Mouse (Mus musculus) urinary bladder, adult 2 months (tissue): ENCODE measurements around the gene Hdac6. TPM values are rescaled to one million over a fixed set of nuclear protein-coding genes. Genes with fewer than 3 reads are reported as not detected.
A peak's percentile ranks its signal among the peaks of the same experiment; 100 is the strongest.

Experiments used
- DNase-seq: peaks from one replicate; pipeline ENCODE4 v3.0.0; 2022; ENCODE audit warnings: low spot score
- polyA plus RNA-seq: library from polyadenylated mRNA; depleted of rRNA; stranded (reverse); fragments of >200 nt; gene quantifications from 2 replicates; pipeline ENCODE4 v1.2.3, GENCODE M21; 2012; rRNA removed

Hdac6 gene
- polyA plus RNA-seq, result 20.9 and 22.0 TPM in 2 replicates

DNA sequence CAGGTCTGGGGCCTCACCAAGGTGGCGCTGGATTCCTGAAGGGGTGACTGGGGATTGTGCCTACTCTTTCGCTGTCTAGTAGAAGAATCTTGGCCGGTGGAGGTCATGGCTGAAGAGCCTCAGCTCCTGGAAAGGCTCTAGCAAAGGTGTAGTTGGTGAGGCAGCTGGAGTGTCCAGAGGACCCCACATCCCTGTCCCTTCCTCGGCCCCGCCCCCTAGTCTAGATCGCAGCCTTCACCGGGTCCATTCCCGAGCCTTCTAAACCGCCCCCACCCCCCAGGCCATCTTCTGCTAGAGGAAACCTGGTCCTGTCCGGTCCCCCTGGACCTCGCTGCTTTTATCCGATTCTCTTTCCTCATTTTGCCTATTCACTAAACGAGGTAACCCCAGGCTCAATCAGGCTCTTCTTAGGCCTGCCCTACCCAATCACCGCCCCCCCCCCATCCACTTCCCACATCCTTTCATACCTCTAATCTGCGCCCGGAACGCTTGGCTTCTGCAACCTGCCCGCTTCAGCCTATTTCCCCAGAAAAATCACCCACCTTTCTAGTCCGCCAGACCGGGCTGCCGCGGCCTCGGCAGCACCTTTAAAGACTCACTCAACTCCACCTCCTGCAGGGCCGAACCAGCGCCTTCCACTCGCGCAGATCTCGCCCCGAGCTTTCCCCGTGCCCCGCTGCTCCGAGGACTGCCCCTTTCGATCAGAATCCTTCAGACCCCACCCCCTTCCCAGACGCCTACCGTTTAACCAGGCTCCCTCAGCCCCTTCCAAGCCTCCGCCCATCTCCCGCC, at the start of gene Hdac6:
TSS of gene Hdac6 (minus strand) at position 782 of the 792 bp plus-strand sequence.
- DNase-seq, result no peak

DNA sequence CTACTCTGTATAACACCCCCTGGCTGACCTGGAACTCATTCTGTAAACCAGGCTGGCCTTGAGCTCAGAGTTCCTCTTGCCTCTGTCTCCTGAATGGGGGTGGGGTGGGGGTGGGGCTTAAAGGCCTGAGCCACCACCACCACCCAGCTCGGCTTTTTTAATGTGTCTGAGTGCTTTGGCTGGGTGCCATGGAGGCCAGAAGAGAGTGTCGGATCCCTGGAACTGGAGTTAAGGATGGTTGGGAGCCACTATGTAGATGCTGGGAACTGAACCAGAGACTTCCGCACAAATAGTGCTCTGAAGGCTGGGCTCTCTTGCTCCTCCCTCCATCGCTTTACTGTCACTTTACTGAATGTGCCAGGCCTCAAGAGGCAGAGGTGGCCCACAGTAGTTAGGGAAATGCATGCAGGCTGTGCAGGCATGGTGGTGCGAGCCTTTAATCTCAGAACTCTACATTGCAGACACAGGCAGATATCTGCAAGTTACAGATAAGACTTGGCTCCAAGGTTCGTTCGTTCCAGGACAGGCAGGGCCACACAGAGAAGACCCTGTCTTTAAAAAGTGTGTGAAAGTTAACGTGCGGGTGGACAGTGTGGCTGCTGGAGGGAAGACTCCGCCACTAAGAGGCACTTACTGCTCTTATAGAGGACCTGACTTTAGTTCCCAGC, 45.5 kb upstream of the Hdac6 start:
- no peak for DNase-seq

DNA sequence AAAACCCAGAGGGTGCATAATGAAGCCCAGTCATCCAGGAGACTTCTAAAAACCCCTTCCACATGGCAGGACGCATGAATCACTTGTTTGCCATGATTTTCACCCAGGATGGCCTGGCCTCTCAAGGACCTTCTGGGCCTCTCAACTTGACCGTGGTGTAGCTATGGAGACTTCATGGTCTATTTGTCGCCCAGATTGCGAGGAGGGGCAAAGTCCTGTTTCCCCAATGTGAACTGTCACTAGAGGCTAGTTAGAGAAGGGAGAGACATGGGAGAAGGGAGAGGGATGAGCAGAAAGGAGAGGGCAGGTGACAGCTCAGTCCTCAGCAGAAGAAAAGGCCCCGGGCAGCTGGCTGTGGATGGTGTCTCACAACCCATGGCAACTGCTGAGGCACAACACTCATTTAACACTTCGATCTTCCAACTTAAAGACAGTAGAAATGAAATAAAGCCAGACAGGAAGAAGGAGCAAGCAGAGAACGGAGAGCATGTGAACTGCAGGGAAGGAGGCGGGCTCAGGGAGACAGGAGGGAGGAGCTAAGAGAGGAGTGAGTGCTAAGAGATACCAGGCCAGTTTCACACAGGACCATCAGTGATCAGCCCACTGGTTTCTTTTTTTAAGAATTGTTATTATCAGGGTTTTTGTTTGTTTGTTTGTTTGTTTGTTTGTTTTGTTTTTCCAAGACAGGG, 44.8 kb upstream of the Hdac6 start:
- no peak for DNase-seq

DNA sequence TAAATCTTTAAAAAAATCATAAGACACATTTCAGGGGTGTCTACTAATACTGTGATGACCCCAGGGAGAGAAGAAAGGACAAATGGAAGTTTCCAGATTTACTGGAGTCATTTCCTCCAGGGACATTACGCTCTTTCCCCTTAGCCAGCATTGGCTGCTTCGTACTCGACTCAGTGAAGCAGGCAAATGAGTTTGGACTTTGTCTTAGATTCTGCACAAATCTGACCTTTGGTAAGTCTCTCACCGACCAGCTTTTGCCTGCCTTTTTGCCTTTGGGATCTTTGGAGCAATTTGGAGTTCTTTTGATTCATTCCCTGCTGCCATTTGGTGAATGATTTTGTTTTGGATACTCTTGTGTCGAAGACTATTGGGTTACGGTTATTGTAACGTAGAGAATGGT, 33.7 kb upstream of the Hdac6 start:
- no peak for DNase-seq

DNA sequence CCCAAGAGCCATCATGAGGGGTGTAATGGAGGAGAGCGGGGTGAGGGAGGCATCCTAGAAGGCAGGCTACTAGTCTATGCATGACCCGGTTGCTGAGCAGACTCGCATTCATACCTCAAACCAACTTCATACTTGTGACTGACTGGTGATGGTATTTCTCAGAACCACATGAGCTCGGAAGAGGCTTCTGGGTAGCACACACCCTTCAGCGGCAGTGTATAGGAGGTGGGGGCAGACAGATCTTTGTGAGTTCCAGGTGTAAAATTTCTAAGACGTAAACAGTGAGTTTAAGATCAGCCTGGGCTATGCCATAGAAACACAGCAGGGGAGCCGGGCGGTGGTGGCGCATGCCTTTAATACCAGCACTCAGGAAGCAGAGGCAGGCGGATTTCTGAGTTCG, 30.2 kb upstream of the Hdac6 start, which contains the start of gene Gata1:
TSS of gene Gata1 (minus strand) at position 180 of the 400 bp plus-strand sequence.
- no peak for DNase-seq

DNA sequence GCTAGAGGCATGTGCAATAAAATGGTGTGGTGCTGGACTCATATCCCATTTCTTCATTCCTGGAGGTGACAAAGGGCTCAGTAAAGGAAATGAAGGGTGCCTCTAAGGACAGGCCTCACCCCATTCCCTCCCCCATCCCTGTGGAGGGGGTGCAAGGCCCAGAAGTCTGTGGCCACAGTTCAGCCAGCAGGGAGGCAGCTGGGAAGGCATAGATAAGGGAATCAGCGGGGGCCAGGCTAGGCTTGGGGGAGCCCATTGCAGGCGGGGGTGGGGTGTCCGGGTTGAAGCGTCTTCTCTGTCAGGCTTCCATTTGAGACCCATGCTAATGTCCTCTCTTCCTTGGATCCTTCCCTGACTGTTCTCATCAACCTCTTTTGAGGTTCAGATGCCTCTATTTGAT, 23.6 kb upstream of the Hdac6 start:
- DNase-seq, result no peak

DNA sequence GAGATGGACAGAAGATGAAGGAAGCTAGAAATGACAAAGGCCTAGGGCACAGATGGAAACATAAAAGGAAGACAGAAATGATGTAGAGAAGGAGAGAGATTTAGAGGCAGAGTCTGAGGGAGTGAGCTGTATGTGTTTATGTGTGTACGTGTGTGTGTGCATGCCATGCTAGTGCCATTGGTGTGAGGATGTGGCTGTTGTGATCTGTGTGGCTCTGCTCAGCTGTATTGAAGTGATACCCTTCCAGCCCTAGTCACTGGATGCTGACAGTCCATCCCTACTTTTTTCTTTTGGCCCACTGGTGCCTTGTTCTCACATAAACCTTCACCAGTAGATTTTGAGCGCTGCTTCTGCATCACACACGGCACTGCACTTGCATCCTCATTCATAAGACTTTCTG, 21.2 kb upstream of the Hdac6 start:
- no peak for DNase-seq

DNA sequence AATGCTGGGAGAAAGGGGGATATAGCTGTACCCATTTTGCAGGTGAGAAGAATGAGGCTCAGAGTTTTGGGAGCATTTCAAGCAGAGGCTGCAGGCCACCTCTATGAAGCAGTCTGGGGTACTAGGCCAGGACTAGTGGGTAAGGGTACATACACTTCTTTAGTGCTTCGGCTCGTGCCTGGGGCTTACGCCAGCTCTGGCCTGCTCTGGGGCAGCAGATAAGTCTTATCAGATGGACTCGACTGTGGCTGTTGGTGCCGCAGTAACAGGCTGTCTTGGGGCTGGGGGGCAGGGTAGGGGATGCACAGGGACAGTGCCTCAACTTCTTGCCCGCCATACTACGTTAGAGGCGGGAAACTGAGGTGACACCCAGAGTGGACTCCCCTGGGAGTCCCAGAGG, 20.5 kb upstream of the Hdac6 start:
- no peak for DNase-seq

DNA sequence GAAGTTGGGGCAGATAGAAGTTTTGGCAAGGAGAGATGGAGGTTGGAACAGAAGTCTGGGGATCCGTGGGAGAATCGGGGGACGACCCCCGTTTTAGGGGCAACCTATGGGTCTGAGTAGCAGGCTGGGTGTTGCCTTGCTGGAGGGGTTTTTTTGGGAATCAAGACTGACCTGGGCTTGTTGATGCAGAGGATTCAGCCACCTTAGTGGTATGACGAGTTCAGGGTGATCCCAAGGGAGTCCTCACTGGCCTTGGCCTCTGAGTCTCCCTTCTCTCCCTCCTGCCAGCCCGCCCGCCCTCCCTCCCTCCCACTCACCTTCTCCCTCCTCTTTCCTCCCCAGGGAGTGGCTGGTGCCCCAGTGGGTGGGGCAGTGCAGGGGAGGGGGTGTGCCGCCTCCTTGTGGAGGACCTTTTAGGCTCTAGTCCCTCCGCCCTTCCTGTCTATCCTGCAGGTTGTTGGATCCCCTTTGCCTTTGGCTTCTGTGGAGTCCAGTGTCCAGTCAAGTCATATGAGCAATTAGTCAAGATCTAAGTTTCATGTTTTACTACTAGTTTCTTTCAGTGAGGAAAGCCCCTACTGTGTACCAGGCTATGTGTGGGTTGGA, 20.0 kb upstream of the Hdac6 start:
- DNase-seq, result no peak

DNA sequence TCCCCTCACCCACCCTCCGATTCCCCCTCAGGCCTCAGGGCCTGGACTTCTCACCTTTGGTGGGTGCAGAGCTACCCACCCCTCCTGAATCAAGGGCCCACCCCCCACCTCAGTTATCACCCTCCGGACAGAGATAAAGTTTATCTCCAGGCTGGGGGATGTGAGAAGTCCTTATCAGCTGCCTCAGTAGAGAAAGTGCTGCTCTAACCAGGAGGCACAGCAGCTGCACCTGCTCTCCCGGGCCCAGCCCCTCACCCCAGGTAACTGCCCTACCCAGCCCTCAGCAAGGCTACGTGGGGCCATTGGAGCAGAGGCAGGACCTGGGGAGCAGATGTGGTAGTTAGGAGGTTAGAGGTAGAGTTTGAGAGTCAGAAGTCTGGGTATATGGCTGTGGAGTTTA, 18.5 kb upstream of the Hdac6 start:
- DNase-seq, result no peak

DNA sequence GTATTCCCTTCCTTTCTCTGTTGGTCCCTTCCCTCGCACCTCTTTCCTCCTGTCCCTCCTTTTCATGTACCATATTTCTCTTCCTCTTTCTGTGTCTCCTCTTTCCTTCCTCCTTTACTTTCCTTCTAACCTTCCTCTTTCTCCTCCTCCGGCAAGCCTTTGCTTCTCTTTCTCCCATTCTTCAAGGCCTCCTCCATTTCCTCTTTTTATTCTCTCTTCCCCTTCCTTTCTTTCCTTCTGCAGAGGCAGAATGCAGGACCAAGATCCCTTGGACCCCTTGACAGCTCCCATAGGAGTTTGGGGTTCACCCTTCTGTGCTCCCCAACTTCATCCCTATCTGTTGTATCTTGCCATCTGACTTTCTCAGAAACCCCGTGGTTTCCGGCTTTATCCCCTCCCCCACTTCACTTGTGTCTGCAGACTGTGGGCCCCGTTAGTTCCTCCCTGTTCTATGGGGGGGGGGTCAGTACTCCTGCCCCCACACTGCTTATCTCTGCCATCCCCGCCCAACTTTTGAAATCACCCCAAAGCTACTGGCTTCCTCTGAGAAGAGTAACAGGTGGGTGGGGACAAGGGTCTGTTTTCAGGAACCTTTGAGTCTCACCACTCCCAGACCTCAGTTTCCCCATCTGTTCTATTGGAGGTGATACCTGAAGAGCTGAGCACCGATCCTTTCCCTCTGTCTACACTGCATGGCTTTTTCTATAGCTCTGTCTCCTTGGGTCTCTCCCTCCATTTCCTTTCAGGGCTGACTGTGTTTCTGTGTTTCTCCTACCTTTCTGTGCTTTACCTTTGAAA, 16.3 kb upstream of the Hdac6 start:
- DNase-seq, result no peak

DNA sequence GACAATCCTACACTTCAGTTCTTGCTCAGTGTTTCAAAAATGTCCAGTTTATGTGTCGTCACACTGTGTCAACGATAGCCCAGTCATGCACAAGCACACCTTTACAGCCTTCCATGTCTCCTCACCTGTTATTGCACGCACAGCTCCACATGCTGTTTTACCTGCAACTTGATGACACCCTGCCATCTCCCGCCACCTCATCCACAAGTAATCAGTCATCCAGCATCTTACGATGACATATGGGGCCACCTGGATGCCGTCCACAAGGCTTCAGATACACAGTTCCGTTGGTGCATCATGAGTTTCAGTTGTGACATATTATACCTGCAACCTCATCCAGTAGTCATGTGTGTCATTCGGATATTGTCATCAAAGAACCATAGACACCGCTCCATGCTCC, 11.2 kb upstream of the Hdac6 start:
- DNase-seq, result no peak

DNA sequence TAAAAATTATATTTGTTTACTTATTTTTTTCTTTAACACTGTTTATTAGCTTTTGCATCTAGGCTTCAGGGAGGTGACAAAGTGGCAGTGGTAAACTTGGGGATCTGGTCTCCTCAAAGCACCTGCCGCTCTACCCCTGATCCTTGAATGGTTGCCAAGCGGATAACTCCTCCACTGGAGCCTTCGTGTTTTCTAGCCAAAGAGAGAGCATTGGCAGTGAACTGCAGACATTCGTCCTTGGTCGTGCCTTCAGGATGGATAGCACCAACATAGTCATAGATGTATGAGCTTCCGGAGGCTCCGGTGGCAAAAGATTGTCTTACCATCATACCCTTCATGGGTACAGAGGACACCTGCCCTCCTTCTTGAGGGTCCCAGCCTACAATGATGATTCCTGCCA, 2.4 kb upstream of the Hdac6 start:
- DNase-seq, result no peak

DNA sequence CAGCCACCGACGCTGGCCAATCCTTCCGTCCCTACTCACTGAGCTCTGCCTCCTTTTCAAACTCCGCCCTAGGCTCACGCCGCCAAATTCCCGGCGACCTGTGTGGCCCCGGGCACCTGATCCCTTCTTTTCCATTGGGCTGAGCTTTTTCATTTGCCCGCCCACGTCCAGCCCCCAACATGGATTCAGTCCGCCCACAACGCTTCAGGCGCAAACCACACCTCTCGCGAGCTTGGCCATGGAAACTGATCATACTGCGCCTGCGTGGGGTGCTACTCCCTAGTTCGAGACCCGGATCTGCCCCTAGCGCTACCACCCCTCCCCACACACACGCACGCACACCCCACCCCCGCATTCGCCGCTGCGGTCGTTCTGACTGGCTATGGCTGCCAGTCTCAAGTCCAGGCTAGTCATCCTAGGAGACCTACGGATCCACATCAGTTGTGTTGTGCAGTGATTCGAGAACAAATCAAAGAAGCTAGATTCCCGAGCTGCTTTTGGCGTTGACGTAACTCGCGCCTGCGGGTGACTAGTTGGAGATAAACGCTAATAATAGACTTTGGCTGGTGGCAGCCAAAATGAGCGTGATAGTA, 307 bp upstream of the Hdac6 start:
- DNase-seq, result peak; percentile 68

DNA sequence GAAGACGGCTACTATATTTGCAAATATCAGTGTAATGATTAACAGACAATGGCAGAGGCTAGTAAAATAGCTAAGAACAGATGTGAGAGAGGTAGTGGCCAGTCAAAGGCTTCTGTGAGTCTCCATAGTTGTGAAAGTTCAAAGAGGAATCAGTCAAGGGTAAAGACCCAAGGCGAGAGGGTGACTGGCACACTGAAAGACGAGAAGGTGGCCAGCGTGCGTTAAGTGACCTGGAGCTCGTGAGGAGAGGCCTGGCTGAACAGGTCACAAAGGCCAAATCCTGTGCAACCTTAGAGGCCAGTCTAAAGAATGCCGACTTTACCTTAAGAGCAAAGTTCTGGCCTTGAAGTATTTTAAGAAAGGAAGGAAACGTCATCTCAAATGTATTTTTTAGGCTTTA, 2.1 kb downstream of the Hdac6 start:
- DNase-seq, result no peak

DNA sequence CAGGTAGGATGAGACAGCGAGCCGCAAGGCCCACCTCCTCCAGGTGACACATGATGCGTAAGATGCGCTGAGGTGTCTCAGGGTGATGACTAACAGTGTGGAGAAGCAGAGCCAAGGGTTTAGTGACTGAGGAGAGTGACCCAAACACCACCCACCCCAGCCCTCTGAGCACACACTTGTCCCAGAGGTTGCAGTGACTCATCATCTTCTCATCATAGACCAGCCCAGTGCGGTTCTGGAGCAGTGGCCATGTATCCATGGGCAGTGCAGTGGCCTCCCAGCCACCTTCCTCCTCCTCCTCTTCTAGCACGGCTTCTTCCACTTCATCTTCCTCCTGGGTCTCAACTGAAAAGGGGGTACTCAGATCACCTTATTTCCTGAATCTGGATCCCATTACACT, 10.0 kb downstream of the Hdac6 start:
- no peak for DNase-seq

DNA sequence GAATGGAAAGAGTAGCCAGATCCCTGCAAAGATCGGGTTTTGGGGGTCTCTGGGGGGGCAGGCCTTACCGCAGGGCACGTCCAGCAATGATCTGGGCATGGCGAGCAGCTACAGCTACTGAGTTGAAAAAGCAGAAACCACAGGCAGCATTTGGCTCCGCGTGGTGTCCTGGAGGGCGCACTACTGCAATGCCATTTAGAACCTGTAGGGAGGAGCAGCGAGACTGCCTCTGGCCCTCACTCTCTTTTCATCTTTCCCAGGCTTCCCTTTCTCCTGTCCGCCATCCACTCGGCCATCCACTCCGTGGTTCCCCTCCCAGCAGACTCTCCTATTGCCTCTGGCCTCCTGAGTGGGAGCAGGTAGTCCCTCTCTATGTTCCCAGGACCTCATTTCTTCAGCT, 10.8 kb downstream of the Hdac6 start:
- DNase-seq, result no peak

DNA sequence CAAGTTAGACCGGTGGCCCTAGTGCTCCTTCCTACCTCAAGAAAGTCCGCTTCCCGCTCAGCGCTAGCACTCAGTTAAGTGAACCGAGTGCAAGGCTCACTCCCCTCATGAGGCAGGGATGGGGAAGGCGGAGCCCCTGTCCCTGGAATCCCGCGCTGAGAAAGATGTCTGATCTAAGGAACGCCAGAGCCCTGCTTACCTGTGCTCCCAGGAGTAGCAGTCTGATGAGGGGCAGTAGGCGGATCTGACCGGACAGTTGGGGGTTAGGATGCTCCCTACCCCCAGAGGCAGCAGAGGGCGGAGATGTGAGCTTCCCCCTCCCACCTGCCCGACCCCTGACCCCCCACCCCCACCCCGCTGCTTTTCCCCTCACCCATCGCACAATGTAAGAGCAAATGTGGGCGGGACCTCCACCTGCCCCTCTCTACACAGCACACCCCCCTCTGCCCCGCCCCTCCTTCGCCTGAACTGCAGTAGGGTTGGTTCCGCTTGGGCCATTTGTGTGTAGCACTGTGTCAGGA, 19.4 kb downstream of the Hdac6 start, which contains the start of gene Eras:
TSS of gene Eras (minus strand) at position 338 of the 521 bp plus-strand sequence.
- DNase-seq, result no peak

DNA sequence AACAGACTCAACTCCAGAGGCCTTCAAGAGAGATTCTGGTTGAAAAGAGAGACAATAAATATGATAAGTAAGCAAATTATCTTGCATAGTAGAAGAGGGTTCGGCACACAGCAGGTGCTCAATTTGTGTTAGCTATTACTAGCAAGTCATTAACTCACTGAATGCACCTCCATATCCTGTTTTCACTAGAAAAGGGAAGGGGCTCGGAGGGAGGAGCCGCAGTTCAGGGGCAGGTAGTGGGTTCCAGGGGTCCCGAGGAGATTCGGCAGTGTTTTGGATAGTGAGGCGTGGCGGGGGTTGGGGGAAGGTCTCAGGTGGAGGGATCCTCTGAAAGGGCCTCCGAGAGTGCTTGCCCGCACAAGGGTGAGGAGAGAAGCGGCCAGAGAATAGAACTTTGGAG, 20.6 kb downstream of the Hdac6 start:
- no peak for DNase-seq

DNA sequence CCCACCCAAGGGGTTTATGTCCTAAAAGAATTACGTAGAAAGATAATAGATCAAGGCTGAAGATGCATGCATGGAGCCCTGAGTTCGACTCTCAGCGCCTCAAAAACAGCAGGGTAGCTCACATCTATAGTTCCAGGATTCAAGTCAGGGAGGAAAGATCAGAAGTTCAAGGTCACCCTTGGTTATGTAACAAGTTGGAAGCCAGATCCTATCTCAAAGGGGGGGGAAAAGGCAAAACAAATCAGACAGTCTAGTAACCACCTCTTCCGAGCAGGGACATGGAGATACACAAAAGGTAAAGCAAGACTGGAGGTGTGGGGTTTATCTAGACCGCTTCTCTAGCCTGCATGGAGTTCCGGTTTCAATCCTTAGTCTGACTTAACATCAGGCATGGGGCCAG, 21.4 kb downstream of the Hdac6 start:
- no peak for DNase-seq

DNA sequence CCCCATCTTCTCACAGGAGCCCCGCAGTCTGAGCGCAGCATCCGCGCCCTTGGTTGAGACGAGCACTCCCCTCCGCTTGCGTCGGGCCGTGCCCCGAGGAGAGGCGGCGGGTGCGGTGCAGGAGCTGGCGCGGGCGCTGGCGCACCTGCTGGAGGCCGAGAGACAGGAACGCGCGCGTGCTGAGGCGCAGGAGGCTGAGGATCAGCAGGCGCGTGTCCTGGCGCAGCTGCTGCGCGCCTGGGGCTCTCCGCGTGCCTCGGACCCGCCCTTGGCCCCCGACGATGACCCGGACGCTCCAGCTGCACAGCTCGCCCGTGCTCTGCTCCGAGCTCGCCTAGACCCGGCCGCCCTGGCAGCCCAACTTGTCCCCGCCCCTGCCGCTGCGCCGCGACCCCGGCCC, 25.7 kb downstream of the Hdac6 start:
- no peak for DNase-seq
